Mouse (Mus musculus) induced T-regulatory cell, adult 2 months (primary cell): Measurements from ENCODE around the gene Usp15.
"Not testable (repeated sequence)": the region's sequence is repeated elsewhere in the genome, so short reads cannot be mapped to it uniquely, and the experiment has no call there.

ENCODE experiments used
- DNase-seq: peaks from one replicate; pipeline ENCODE4 v3.0.0-alpha.2; 2012; ENCODE audit warnings: low read depth

Usp15 gene

DNA sequence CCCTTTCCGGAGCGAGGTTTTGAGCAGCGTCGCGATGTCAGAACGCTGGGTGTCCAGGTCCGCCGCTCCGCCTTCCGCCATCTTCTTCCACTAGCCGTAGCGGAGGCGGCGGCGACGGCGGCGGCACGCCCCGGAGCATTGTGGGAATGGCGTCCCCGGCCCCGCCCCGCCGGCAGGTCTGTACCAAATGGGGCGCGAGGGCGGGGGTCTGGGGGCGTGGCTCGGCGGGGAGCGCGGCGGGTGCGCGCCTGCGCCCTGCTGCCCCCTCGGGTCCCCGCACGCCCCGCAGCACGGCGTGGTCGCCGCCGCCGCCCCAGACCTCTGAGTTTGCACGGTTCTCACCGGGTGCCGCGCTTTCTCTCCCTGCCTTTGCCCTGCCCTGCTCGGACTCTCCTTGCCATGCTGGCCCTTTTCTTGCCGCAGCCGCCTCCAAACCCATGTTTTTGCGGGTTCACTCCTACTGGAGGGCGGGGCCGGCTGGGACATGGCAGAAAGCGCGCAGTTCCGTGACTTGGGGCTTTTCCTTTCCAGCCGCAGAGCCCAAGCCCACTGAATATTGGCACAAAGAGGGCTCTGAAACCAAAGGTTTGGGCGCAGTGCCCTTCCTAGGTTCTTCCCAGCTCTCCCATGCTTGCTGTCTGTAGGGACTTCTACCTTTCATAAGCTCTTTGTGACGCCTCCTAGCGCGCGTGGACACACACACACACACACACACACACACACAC, at the start of gene Usp15:
Usp15 (minus strand) TSS at position 161 of the 725 bp plus-strand sequence.
- DNase-seq, result peak; percentile 94

DNA sequence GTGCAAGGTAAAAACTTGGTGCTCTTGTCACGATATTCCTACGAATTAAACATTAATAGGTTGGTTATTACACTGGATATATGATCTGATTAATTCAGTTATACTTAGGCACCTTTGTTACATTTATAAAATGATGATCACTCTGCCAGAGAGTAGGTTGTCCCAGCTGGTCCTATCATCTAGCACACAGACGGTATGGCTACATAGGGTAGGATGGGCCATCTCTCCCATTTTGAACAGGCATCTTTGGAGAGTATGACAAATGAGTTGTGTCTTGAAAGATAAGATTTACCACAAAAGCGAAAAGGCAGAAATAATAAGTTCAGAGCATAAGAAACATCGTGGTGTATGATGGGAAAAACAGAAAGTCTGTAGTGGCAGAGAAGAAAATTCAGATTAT, 32.6 kb upstream of the Usp15 start:
- DNase-seq, result no peak

GRCm38 (mm10) chr10:123222785-123223184, 26.0 kb upstream of the Usp15 start:
- no peak for DNase-seq

DNA sequence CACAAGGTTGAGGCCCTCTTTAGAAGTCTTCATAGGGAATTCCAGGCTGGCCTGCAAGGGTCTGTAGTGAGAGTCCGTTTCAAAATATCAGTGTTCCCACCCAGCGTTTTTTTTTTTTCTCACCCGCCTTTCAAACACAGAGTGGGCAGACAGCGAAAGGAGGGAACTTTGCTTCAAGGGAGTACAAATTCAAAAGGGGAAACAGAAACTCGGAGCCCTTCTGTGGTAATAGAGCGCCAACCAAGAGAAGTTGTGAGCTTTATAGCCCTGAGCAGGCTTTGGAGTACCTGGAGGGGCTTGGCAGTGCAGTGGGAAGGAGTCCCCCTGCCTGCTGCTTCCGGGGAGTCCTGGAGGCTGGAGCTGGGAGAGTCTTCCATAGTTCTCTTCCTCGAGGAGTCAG, 12.7 kb upstream of the Usp15 start:
- no peak for DNase-seq

DNA sequence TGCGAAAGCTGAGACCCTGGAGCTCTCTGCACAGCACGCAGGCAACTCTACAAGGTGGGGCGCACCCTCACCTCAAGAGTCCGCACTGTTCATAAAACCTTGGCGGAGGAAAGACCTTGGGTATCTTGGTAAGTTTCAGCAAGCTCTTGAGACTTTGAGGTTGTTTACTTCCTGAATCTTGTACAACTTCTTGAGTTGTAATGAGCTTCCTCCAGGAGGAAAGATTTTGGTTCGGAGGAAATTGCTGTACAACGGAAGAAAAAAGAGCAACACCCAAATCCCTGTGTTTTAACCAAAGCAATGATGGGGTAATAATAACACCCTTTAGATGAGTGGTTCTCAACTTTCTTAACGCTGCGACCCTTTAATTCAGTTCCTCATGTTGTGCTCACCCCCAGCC, 11.5 kb upstream of the Usp15 start:
- no peak for DNase-seq

DNA sequence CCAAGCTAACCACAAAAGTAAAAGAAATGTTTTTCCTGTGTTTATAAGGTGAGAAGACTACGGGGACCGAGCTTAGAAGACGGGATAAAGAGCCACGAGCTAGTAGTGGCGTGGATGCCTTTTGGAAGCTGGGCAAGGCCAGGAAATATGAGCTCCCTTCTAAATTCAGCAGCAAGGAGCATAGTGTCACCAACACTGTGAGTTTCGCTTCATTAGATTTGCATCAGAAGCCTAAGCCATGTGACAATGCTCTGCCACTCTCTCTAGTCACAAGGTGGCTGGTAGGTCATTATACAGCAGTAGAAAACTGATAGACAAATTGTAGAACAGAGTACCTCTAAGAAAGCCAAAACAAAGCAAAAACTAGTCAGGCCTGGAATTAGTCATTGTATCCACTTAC, 9.3 kb upstream of the Usp15 start:
- no peak for DNase-seq

DNA sequence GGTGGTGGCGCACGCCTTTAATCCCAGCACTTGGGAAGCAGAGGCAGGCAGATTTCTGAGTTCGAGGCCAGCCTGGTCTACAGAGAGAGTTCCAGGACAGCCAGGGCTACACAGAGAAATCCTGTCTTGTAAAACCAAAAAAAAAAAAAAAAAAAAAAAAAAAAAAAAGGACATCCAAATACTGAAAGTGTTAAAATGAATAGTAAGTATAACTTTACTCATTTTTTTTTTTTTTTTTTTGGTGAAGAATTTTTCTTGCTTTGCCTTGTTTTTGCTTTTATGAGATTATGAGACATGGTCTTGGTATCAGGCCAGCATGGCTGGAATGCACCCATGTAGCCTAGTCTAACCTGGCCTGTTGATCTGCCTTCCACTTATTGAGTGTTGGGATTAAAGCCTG, 8.6 kb upstream of the Usp15 start:
- not testable (repeated sequence) for DNase-seq

- no peak for DNase-seq
Measured at GRCm38 (mm10) chr10:123201981-123202758, 5.4 kb upstream of the Usp15 start.

DNA sequence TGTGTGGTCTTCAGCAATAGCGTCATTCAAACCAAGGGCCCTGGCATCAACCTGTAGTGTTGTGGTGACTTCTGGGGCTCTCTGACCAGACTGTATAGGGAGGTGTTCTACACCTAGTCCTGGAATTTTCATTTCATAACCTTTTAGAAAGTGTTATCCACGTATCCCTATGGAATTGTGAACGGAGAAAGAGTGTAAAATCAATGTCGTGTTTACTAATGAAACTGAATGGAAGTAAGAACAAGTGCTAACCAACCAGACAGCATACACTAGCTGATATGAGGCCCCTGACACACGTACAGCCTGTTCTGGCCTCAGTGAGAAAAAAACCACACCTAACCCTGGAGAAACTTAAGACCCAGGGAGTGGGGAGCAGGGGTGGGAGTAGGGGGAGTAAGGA, 4.6 kb upstream of the Usp15 start:
- DNase-seq, result no peak

GRCm38 (mm10) chr10:123200996-123201395, 4.2 kb upstream of the Usp15 start:
- DNase-seq, result no peak

GRCm38 (mm10) chr10:123200320-123200659, 3.5 kb upstream of the Usp15 start:
- DNase-seq, result no peak

DNA sequence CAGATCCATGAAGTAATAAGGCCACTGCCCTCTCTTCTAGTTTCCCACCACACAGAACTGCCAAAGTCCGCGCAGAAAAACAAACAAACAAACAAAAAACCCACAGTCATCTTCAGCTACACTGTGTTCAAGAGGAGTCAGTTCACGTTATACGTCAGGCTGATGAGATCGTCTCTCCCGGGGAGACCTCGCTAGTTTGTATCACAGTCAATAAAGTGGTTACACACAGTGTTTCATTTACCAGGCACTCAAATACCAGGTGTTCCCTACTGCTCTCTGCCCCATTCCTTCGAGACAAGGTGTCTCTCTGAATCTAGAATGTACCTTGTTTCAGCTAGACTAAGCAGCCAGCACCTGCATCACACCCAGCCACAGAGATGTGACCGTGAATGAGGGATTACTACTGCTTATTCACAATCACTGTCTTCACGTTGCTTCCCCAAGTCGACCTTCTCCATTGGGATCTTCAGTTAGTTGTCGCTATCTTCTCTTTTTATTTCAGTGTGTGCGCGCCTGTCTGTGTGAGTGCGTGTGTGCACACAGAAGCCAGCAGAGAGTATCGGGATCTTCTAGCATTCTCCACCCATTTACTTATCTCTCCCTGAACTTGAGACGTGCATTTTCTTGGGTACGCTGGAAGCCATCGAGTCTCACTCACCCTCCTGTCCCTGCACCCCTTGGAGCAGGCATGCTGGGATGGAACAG, 3.0 kb upstream of the Usp15 start:
- DNase-seq, result no peak

GRCm38 (mm10) chr10:123199119-123199518, 2.3 kb upstream of the Usp15 start:
- no peak for DNase-seq

- no peak for DNase-seq
Measured at GRCm38 (mm10) chr10:123198183-123198582, 1.4 kb upstream of the Usp15 start.

DNA sequence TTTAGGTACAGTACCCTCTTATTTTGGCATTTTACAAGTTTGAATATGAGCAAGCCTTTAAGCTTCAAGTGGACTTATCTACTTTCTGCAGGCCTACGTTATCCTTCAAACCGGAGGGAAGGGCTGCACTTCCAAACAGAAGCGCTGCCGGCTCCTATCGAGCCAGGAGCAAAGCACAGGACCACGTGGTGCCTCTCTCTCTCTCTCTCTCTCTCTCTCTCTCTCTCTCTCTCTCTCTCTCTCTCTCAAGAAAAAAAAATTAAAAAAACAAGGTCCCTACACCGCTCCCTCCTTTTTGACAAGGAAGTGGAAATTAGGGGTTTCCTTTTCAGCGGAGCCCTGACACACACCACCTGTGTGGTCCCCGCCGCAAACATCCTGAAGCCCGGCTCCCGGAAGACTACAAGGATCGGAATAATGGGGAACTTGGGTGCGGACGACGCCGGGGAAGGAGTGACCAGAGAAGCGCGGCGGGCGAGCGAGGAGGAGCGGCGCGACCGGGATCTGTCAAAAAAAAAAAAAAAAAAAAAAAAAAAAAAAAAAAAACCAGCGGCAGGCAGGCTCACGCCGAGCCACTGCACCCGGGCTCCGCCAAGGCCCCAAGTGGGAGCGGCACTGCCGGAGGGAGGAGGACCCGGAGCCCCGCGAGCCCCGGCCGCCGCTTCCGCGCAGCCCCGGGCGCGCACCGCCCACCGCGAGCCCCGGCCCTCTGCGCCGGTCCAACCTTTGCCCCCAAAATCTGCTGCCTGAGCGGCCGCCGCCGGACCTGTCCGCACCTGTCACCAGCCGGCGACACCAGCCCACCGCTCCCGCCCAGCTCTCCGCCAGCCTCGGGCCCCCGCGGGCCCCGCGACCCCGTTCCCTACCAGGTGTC, 597 bp downstream of the Usp15 start:
- DNase-seq, result peak; percentile 82

- DNase-seq, result no peak
Measured at GRCm38 (mm10) chr10:123195501-123195900, 1.3 kb downstream of the Usp15 start.

- no peak for DNase-seq
Measured at GRCm38 (mm10) chr10:123191038-123191437, 5.8 kb downstream of the Usp15 start.

DNA sequence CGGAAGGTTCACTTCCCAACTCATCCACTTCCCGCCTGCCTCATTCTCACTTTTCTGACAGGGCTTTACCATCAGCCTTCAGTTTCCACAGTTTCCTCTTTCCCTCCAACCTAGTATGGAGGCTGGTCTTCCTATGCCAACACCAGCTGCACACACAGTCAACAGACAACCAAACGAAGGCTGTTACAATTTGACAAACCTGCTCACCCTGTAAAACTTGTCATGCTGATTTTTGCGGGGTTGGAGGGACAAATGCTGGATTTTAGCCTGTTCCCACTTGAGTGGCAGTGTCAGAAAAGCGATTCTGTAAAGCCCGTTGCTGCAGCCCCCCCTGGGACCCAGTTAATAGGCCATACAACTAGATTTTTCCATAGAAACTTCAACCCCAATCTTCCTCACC, 9.5 kb downstream of the Usp15 start:
- no peak for DNase-seq

DNA sequence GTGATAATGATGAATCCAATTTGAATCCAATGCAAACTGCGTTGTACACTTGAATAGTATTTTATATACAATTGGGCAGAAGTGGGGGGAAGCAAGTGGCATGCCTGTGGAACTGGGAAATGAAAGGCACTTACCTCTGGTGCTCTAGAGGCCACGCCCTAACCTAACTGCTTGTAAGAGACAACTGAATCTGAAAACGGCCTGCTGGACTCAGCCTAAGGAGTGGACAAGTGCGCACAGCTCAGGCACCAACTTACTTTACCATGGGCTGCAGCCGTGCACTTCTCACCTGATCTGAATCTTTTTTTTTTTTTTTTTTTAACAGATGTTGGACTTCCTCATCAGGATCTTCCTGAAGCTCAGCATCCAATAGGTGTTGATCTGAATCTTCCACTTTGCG, 10.9 kb downstream of the Usp15 start:
- no peak for DNase-seq

GRCm38 (mm10) chr10:123183743-123184142, 13.1 kb downstream of the Usp15 start:
- no peak for DNase-seq

GRCm38 (mm10) chr10:123183243-123183642, 13.6 kb downstream of the Usp15 start:
- no peak for DNase-seq

- DNase-seq, result no peak
Measured at GRCm38 (mm10) chr10:123182391-123182790, 14.4 kb downstream of the Usp15 start.
